Mouse (Mus musculus): ENCODE results near the gene Ddx20. TPM values are rescaled to one million over a fixed set of nuclear protein-coding genes. Genes with fewer than 3 reads are reported as not detected.

Gene Ddx20
- polyA plus RNA-seq, 1 experiment from 2014 or later = 24.6 TPM

DNA sequence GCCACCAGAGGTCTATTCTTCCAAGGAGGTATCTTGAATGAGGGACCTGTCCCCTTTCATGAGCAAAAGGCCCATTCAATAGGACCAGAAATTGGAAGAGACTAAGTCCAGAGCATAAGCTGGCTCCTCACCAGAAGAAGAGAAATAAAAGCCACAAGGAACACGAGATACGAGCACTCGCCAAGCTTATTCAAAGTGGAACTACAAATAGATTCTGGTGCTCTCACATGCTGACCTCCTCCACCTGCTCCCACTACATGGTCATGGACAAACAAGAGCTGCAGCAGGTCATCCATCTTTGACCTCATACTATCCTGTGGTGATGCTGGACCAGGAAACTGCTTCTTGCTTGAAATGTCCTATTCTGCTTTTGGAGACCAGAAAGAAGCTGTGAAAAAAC is 54.4 kb downstream of the Ddx20 start:
- WGBS = 85% methylated on average over 3 of the region's 3 CpGs
- no peaks in the 10 kb centered on the region for H3K9me3 ChIP-seq (replicated peaks; ENCODE audit: control insufficient read depth, low read length, poor library complexity, severe bottlenecking)
- H3K27ac ChIP-seq (ENCODE audit: low read length) = no peak overlapping the region
- no peaks in the 10 kb centered on the region for H3K36me3 ChIP-seq (ENCODE audit: control insufficient read depth, insufficient read depth, low read length)
- no peak for ATAC-seq
- no peaks in the 10 kb centered on the region for H3K27me3 ChIP-seq (ENCODE audit: control insufficient read depth, insufficient read depth, low read depth, low read length)
- no peaks in the 10 kb centered on the region for H3K4me1 ChIP-seq (ENCODE audit: control insufficient read depth, insufficient read depth, low read length)
- H3K9ac ChIP-seq (ENCODE audit: low read depth, low read length) = no peak overlapping the region
- no peak overlapping the region for H3K4me3 ChIP-seq (ENCODE audit: low read depth, low read length)
- H3K4me2 ChIP-seq (ENCODE audit: low read length) = no peak overlapping the region

DNA sequence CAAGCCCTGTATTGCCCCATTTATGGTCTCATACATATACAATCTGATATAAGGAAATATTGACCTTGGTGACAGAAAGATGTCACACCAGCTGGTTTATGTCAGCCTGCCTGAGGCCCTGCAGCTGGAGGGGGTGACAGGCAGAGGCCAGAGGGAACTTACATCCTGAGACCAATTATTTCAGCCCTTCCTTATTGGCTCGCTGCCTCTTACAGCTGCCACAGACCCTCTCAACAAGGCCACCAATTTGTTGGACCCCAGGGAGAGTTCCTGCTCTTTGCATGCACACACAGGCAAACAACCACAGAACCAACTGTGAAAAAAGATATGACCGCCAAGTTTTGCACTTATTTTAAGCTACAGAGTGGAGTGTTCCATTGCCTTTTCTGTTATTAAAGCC is 55.1 kb downstream of the Ddx20 start:
- WGBS = 54% methylated on average over 2 of the region's 2 CpGs
- 0 out of 2 replicates have a peak overlapping the region, but pooled peaks have one; percentile 12 for H3K27ac ChIP-seq (ENCODE audit: low read length)
- no peak overlapping the region for H3K4me3 ChIP-seq (ENCODE audit: low read depth, low read length)
- H3K27me3 ChIP-seq (ENCODE audit: control insufficient read depth, insufficient read depth, low read depth, low read length) = no peaks in the 10 kb centered on the region
- no peaks in the 10 kb centered on the region for H3K36me3 ChIP-seq (ENCODE audit: control insufficient read depth, insufficient read depth, low read length)
- H3K4me1 ChIP-seq (ENCODE audit: control insufficient read depth, insufficient read depth, low read length) = 0 out of 2 replicates have a peak, but pooled peaks cover 2% of the 10 kb centered on the region
- H3K9me3 ChIP-seq (replicated peaks; ENCODE audit: control insufficient read depth, low read length, poor library complexity, severe bottlenecking) = no peaks in the 10 kb centered on the region
- H3K9ac ChIP-seq (ENCODE audit: low read depth, low read length) = no peak overlapping the region
- H3K4me2 ChIP-seq (ENCODE audit: low read length) = no peak overlapping the region
- ATAC-seq = 0 out of 2 replicates have a peak, but pooled peaks have one; percentile 9

Other genes starting within 250 kb of the Ddx20 start
- gene Kcnd3, start 235.2 kb downstream of the Ddx20 start, polyA plus RNA-seq (2015; fragmentation: Nextera tagmentation; extraction: Ambion mirVana) = 11.6 TPM in 2 replicates
- gene Inka2, start 17.0 kb upstream of the Ddx20 start, polyA plus RNA-seq (2015; fragmentation: Nextera tagmentation; extraction: Ambion mirVana) = 5.5 and 7.0 TPM in 2 replicates
- 74.1 and 74.3 TPM in 2 replicates for gene Rap1a, start 113.8 kb upstream of the Ddx20 start, polyA plus RNA-seq (2015; fragmentation: Nextera tagmentation; extraction: Ambion mirVana)
- gene Adora3, start 183.3 kb upstream of the Ddx20 start, polyA plus RNA-seq (2015; fragmentation: Nextera tagmentation; extraction: Ambion mirVana) = 0.09 and 0.14 TPM in 2 replicates
- gene Tmigd3, start 183.3 kb upstream of the Ddx20 start, polyA plus RNA-seq (2015; fragmentation: Nextera tagmentation; extraction: Ambion mirVana) = not detected in 2 replicates
- 0.12 and 0.30 TPM in 2 replicates for gene I830077J02Rik, start 245.1 kb upstream of the Ddx20 start, polyA plus RNA-seq (2015; fragmentation: Nextera tagmentation; extraction: Ambion mirVana)